Mouse (Mus musculus): ENCODE measurements around the gene Itpk1.
"Not testable (repeated sequence)": the region's sequence is repeated elsewhere in the genome, so short reads cannot be mapped to it uniquely, and the experiment has no call there.

The Itpk1 gene

DNA sequence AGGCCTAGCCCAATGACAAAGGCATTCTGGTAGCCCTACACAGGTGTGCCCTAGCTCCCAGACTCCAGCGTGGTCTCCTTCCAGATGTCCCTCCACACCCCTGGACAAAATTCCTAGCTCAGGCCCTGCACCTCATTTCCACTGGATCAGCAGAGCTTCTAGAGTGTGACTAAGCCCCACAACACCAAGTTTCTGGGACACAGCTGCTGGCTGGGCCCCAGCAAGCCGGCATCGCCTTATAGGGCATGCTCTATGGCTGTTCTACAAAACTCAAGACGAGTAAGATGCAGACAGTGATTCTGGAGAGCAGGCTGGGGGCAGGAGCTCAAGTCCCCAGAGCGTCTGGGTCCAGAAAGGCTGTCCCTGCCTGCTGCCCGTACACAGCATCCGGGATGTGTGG lies 43.0 kb downstream of the Itpk1 start:
- no peak for DNase-seq (ENCODE audit: low spot score)

DNA sequence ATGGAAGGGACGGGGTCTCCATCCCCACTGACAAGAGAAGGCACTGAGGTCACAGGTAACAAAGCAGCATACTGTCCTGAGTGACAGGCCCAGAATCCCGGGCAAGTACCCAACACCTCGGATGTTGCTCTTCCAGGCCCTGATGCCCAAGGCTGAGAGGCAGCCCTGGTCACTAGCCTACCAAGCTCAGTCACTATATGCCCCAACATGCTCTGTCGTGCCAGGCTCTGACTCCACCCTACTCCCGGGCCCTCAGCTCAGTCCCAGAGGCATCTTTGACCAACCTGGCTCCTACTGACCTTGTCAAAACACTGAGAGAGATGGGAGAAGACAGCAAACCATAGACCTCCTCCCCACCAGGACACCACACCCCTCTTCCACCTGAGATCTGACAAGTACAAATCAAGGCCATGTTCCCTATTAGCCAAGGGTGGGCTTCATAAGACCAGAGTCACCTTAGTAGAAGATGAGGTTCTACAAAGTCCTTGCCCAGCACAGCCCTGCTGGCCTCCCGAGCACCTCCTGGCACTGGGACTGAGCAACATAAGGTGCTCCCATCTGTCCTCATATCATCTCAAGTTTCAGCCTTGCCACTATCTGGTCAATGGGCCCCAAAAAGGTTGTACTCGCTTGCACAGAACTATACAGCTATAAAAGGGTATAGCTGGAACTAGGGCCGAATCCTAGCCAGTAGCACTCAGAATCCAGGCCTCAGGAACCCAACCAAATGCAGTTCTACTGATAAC lies 43.7 kb downstream of the Itpk1 start:
- DNase-seq (ENCODE audit: low spot score), result no peak

GRCm38 (mm10) chr12:102653003-102653402 lies 51.7 kb downstream of the Itpk1 start:
- DNase-seq (ENCODE audit: low spot score), result no peak

- DNase-seq (ENCODE audit: low spot score), result no peak
Measured at GRCm38 (mm10) chr12:102652420-102652819, 52.3 kb downstream of the Itpk1 start.

- DNase-seq (ENCODE audit: low spot score), result no peak
Measured at GRCm38 (mm10) chr12:102651871-102652270, 52.9 kb downstream of the Itpk1 start.

DNA sequence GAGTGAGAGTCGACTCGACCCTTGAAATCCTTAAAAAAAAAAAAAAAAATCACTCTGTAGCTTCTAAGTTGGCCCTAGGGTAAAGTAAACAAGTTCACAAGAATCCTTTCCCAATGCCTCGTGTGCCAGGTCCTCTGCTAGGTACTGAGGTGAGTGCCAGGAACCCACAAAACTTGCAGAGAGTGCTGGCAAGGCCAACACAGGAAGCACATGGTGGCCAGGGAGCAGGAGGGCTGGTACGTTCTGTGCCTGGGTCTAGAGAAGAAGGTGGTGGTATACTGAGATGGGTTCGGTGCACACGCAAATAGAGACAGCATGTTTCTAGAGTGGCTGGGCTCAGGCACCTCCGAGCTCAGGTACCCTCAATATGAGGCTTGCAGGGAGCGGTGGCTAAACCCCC lies 53.3 kb downstream of the Itpk1 start:
- no peak for DNase-seq (ENCODE audit: low spot score)

- DNase-seq (ENCODE audit: low spot score), result no peak
Measured at GRCm38 (mm10) chr12:102650649-102651048, 54.1 kb downstream of the Itpk1 start.

DNA sequence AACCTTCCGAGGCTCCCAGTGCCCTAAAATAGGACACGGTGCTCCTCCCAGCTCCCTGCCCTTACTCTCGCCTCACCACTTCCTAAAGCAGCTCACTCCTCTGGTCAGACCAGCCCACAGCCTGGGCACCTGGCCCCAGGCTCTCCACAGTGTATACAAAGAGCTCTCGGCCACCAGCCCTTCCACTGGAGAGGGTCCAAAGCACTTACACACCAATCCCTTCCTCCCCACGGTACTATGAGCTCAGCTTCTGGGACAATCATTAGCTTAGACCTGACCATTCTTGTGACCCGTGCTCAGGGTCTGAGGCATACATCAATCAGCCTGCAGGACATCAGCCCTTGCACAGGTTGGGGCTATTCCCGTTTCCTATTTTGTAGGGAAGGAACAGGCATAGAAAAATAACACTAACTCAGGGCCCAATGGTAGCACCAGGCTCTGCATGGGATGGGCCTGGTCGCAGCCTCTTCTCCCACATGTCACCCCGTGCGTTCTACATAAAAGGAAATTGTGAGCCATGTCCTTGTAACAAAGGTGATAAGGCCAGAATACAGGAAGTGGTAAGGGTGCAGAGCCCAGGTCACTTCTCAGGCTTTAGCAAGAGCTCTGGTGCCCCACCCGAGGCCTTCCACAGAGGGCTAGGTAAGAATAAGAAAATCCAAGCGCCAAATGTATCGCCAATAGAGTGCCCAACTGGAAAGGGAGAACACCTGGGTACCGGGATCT lies 56.7 kb downstream of the Itpk1 start:
- DNase-seq (ENCODE audit: low spot score), result no peak

GRCm38 (mm10) chr12:102646586-102647260 lies 58.0 kb downstream of the Itpk1 start:
- no peak for DNase-seq (ENCODE audit: low spot score)

DNA sequence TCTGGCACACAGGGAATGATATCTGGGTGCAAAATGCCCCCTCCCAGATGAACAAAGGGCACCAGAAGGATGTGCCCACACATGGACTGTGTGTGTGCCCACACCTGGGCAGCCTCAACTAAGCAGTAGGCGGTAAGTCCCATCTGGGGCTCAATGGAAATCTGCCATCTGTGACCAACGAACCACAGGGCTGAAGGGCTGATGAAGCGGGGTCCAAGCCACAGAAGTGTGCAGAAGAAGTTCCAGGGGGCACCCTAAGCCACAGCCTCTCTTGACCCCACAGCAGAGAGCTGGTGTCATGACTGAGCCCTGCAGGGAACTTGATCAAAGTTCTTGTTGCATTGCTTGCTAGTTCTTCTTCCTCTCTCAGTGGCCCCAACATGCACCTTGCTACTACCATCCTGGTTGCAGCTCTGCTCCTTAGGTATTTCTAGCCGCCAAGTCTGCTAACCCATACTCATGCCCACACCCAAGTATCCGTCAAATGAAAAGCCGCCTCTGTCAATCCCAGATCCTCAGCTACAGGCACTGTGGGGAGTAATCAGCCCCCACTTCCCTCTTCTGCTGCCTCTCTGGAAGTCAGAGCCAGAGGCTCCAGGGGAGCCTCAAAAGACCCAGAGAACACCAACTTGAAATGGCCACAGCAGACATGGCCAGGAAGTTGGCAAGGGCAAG lies 58.7 kb downstream of the Itpk1 start:
- DNase-seq (ENCODE audit: low spot score), result no peak

GRCm38 (mm10) chr12:102643316-102643715 lies 61.4 kb downstream of the Itpk1 start:
- no peak for DNase-seq (ENCODE audit: low spot score)

GRCm38 (mm10) chr12:102640436-102641163 lies 64.1 kb downstream of the Itpk1 start:
- DNase-seq (ENCODE audit: low spot score), result no peak

DNA sequence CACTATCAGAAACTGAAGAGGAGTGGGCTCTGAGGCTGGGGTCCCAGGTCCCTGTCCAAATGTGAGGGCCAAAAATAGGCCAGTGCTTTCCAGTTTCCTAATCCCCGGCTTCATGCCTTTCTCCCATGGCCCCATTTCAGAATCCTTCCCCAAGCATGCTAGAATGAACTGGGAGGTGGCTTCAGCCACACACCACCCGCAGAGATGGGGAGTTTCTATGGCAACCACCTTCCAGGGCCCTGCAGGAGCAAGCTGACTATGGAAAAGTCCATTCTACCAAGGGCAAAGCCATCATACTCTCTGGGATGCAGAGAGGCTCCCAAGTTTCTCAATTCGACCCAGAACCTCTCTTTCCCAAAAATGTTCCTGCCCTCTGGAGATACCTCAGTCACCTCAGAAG lies 65.9 kb downstream of the Itpk1 start:
- no peak for DNase-seq (ENCODE audit: low spot score)

- no peak for DNase-seq (ENCODE audit: low spot score)
Measured at GRCm38 (mm10) chr12:102637235-102637634, 67.5 kb downstream of the Itpk1 start.

DNA sequence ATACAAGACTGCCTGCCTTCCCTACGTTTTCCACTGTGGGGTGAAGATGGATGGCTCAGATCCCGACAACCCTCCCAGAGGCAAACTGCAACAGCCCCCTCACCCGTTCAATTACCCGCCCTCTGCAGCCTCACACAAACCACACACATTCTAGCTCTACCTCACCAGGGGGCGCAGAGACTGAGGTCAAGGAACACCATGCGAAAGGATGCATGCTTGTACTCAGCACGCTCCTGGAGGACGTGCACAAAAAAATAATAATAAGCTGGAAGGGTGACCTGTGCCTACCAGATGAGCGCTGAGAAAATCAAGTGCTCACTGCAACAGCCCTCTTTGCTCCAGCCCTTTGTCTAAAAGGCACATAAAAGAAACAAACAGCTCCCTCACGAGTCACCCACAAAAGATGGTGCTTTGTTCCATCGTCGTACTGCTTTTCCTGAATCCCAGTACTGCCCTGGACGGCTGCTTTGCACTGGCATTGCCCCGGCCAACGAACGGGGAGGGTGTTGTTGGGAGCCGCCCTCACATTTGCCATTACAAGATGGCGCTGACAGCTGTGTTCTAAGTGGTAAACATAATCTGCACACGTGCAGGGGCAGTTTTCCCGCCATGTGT lies 70.2 kb downstream of the Itpk1 start:
- no peak for DNase-seq (ENCODE audit: low spot score)

DNA sequence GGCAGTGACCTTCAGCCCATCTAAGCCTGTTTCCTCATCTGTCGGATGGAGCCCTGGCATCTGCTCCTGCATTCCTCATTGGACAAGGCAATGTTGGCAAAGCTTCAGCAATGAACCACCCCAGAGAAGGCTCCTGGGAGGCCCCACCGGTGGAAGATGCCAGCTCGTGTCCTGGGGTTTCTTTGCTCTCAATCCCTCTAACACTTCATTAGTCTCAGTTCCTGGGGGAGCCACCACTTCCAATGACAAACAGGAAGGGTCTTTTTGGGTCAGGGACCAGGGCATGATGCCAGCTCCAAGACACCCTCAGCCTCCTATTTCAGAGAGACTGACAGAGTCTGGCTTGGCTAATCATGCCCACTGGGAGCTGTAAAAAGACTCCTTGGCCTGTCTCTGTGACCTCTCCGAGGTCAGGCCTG lies 71.6 kb downstream of the Itpk1 start:
- no peak for DNase-seq (ENCODE audit: low spot score)

- no peak for DNase-seq (ENCODE audit: low spot score)
Measured at GRCm38 (mm10) chr12:102631690-102632089, 73.0 kb downstream of the Itpk1 start.

DNA sequence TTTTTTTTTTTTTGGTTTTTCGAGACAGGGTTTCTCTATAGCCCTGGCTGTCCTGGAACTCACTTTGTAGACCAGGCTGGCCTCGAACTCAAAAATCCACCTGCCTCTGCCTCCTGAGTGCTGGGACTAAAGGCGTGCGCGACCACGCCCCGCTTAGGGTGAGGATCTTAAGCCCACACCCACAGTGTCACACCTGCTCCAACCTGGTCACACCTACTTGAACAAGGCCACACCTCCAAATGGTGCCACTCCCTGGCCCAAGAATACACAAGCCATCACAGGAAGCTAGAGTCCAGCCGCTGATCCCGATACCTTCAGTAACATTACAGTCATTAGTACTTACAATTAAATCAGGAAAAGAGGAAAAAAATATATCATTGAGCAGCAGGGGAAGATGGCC lies 74.3 kb downstream of the Itpk1 start:
- DNase-seq (ENCODE audit: low spot score), result not testable (repeated sequence)

DNA sequence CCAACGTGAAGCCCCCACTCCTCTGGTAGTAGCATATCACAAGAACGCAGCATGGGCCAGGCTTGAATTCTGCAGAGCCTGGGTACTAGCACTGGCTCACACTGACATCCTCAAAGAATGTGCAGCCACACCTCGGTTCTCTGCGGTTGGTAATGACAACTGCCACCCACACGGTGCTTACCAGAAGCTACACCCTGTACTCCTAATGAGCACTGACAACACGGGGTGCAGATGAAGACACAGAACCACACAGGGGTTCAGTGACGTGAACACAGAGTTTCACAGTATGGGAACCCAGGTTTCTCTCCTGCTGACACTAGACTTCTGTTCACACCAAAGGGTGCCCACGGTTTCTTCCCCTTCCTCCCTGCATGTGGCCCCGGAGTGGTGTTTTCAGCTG lies 76.5 kb downstream of the Itpk1 start:
- no peak for DNase-seq (ENCODE audit: low spot score)

DNA sequence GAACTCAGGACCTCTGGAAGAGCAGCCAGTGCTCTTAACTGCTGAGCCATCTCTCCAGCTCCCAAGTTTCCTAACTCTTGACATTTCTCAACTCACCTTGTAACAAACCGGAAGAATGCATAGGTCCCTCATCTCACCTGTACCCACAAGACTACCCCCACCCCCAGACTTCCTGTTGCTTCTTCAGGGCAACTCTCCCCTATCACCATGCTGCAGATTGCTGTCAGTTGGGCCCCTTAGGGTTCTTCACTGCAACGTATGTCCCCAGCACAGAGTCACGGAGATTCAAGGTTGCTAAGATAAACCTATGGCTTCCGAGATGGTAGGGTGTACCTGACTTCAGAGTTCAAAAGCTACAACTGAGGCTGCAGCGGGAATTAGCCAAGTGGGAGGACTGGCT lies 77.2 kb downstream of the Itpk1 start:
- no peak for DNase-seq (ENCODE audit: low spot score)

- DNase-seq (ENCODE audit: low spot score), result no peak
Measured at GRCm38 (mm10) chr12:102626841-102627240, 77.9 kb downstream of the Itpk1 start.

Measured in testis, postnatal 10 days (tissue).